ENCODE assay signal across 11 mouse cellular contexts in the genomic region with DNA sequence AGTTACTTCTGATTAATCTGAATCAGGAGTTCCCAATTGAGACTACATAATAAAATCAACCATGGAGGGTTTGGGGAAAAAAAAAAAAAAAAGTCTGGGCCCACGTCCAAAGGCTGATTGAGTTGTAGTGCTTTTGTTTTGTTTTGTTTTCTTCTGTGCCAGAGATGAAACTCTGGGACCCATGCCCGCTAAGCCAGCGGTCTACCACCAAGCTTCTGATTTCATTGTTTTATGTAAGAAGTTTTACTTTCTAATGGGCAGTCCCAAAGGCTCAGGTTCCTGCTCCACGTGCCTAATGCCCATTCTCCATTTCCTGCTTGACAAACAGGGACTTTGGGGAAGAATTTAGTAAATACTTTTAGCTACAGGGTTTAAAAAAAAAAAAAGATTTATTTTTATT. TPM values are rescaled to one million over a fixed set of nuclear protein-coding genes. Genes with fewer than 3 reads are reported as not detected.
DNase-seq lines count a peak whose midpoint lies in the region; ATAC-seq and TF ChIP-seq lines count a peak whose summit lies in the region.
"Had no signal": no experiment of that assay in that cellular context is flagged by ENCODE, and none has a peak within 500 bp of the region (broad histone marks: within the 10 kb centered on the region; RNA-seq: fewer than 3 reads in every experiment).

No protein-coding gene starts in this region.

- peak; percentile 12 for DNase-seq in adrenal gland, postnatal 14 days
- no peak for DNase-seq in adrenal gland, postnatal 25 days
- DNase-seq in kidney, adult 2 months: peak; percentile 49
- peak; percentile 15 for DNase-seq in right cerebral cortex, postnatal 4 days
- DNase-seq in right cerebral cortex, adult 2 months (ENCODE audit: low spot score in 2 of 2): no peak
- DNase-seq in natural killer cell, adult 2 months (ENCODE audit: low spot score in 2 of 2): no peak
- no peak for DNase-seq in yolk sac, embryonic 10.5 days (ENCODE audit: low spot score)

- TF ChIP-seq POLR2A in kidney, adult 2 months (IDR thresholded peaks at IDR 0.05; ENCODE audit: low read depth, low read length): no peak

- no peak for ATAC-seq in kidney, embryonic 15.5 days (replicated peaks; ENCODE audit: low FRiP score)
- ATAC-seq: Patski had no signal

- no peaks in the 10 kb centered on the region for H3K36me3 ChIP-seq in kidney, adult 2 months (ENCODE audit: control insufficient read depth, insufficient read depth, low read length)
- no peaks in the 10 kb centered on the region for H3K36me3 ChIP-seq in kidney, embryonic 15.5 days
- H3K36me3 ChIP-seq: limb, embryonic 12.5 days; neural tube, embryonic 15.5 days had no signal

- no peak for TF ChIP-seq CTCF in kidney, adult 2 months (conservative IDR thresholded peaks at IDR 0.05; ENCODE audit: insufficient read depth, insufficient read length, low read depth, low read length)

- H3K27me3 ChIP-seq in kidney, adult 2 months (replicated peaks; ENCODE audit: control insufficient read depth, insufficient read depth, low read length): no peaks in the 10 kb centered on the region; the same call in 1 of the 2 replicates
- H3K27me3 ChIP-seq in kidney, embryonic 15.5 days: no peaks in the 10 kb centered on the region
- H3K27me3 ChIP-seq: limb, embryonic 12.5 days; neural tube, embryonic 15.5 days; Patski had no signal

- no peaks in the 10 kb centered on the region for H3K9me3 ChIP-seq in kidney, embryonic 15.5 days (replicated peaks)
- H3K9me3 ChIP-seq: limb, embryonic 12.5 days; neural tube, embryonic 15.5 days had no signal

- no peak overlapping the region for H3K27ac ChIP-seq in kidney, adult 2 months (ENCODE audit: insufficient read depth, low read depth, low read length)
- no peak overlapping the region for H3K27ac ChIP-seq in kidney, embryonic 15.5 days
- H3K27ac ChIP-seq: limb, embryonic 12.5 days; neural tube, embryonic 15.5 days had no signal

- no peaks in the 10 kb centered on the region for H3K4me1 ChIP-seq in kidney, adult 2 months (ENCODE audit: control insufficient read depth, insufficient read depth, low read length)
- H3K4me1 ChIP-seq in kidney, embryonic 15.5 days: no peaks in the 10 kb centered on the region
- H3K4me1 ChIP-seq: neural tube, embryonic 15.5 days had no signal

- no peak overlapping the region for H3K4me2 ChIP-seq in kidney, embryonic 15.5 days
- H3K4me2 ChIP-seq: limb, embryonic 12.5 days; neural tube, embryonic 15.5 days had no signal

- WGBS in kidney, adult 2 months: 45% methylated on average over 4 of the region's 4 CpGs
- 68% methylated on average over 4 of the region's 4 CpGs for WGBS in kidney, embryonic 15.5 days

- no peak overlapping the region for H3K9ac ChIP-seq in kidney, embryonic 15.5 days
- H3K9ac ChIP-seq: limb, embryonic 12.5 days; neural tube, embryonic 15.5 days had no signal

- H3K4me3 ChIP-seq in kidney, adult 2 months (ENCODE audit: insufficient read depth, low read depth, low read length): no peak overlapping the region
- H3K4me3 ChIP-seq in kidney, embryonic 15.5 days (replicated peaks): no peak overlapping the region
- H3K4me3 ChIP-seq: limb, embryonic 12.5 days; neural tube, embryonic 15.5 days had no signal

RNA-seq across cellular contexts. Expression of gene Akap7, which starts 18.0 kb away (rescaled TPM):
- 65.2 and 68.4 TPM in 2 replicates for total RNA-seq in adrenal gland, postnatal 14 days (2021)
- 63.4 and 86.2 TPM in 2 replicates for total RNA-seq in adrenal gland, postnatal 25 days (2021)
- 9.8 and 11.9 TPM in 2 replicates for polyA plus RNA-seq in kidney, adult 2 months (2012; rRNA removed)
- polyA plus RNA-seq in kidney, embryonic 15.5 days (2015; fragmentation: Nextera tagmentation; extraction: Ambion mirVana): 20.6 and 26.7 TPM in 2 replicates

RNA-seq across cellular contexts. Expression of gene Epb41l2, which starts 33.9 kb away (rescaled TPM):
- 94.9 and 106 TPM in 2 replicates for total RNA-seq in adrenal gland, postnatal 14 days (2021)
- total RNA-seq in adrenal gland, postnatal 25 days (2021): 70.7 and 82.6 TPM in 2 replicates
- polyA plus RNA-seq in kidney, adult 2 months (2012; rRNA removed): 22.9 and 28.8 TPM in 2 replicates
- polyA plus RNA-seq in kidney, embryonic 15.5 days (2015; fragmentation: Nextera tagmentation; extraction: Ambion mirVana): 66.5 and 67.7 TPM in 2 replicates

Comparison
In these comparisons a context has a peak if more than half of its experiments do, and no peak if none do; other contexts are left out.
1. DNase-seq: peak in adrenal gland, postnatal 14 days (single experiment), kidney, adult 2 months (single experiment) and right cerebral cortex, postnatal 4 days (single experiment); none in adrenal gland, postnatal 25 days (single experiment), right cerebral cortex, adult 2 months (0 of 2), natural killer cell, adult 2 months (0 of 2) and yolk sac, embryonic 10.5 days (single experiment).